Mouse (Mus musculus): ENCODE results near the gene Rgs5.

The Rgs5 gene

DNA sequence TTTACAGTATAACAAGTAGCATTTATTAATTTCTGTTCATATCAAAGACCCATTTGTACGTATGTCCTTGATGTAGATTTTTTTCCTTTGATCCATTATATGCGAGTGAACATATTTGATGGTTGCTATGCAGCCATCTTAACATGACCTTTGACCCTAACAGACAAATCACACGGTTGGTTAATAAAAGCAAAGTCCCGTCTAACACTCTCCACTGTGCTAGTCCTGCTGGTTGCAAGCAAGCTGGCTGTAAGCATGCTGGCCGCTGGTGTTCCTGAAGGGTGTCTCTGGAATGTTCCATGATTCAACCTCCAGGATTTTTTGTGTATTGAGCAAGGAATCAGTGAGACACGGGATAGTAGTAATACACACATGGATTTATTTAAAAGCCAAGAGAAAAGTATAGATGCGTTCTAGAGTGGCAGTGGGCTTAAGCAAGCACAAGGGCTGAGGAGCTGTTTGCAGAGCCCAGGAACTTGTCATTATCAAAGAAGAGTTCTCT lies 75.3 kb downstream of the Rgs5 start:
- DNase-seq: no peak

DNA sequence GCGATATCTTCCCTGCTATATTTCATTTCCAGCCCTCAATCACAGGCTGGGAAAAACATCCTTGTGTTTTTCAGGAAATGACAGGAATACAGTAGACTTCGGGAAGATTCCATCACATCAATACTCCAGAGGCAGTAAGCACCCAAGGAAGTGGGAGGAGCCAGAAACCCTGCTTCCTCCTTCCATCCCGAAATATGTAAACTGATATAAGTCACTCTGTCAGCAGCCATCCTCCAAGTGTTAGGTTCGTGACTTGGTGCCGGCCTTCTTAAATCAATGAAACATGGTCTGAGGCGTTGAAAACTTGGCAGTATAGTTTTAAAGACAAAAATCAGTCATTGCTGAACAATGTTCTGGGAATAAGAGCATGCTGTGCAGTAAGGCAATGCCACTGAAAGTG lies 80.8 kb downstream of the Rgs5 start:
- peak; percentile 36 for DNase-seq

DNA sequence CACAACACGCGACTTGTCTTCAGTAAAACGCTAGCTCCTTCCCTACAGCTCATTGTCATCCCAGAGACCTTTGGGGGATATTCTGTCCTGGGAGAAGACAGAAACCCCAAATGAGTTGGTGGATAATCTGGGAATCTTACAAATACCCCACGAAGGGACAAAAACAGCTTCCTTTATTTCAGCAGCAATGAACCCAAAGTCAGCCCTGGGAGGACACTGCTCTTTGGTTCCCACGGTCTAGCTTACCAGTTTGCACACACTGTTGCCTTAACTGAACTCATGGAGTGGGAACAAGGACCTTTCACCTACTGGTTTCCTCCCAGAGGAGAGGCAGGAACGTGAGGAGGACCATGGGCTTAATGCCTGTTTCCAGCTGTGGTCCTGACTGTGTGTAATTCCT lies 81.9 kb downstream of the Rgs5 start:
- DNase-seq: peak; percentile 11

DNA sequence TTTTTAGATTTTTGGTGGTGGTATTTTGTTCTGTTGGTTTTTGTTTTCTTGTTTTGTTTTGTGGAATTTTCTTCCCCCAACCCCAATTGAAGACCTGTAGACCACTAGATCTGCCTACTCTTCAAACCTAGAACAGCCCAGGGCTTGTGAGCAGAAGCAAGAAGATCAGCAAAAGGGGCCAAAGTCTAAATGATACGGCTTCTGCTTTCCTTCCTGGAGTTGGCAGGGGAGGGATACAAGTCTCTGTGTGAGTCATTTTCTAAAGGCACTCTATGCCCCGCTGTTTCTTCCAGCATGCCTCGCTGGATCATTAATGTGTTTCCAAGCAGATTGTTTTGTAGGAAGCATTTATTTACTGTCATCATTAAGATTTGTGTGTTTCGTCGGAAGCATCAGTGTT lies 85.8 kb downstream of the Rgs5 start:
- DNase-seq: no peak

All from lung, postnatal 10 days (tissue).